Mouse (Mus musculus) yolk sac, embryonic 10.5 days (tissue): ENCODE measurements at regions not wholly inside any gene's neighbourhood (a gene's known extent, or its start where the extent isn't known, plus 50 kb on each side); places are given as distances from the start of the nearest gene placed in this dataset.

ENCODE experiments used
- DNase-seq: peaks from one replicate; pipeline ENCODE4 v3.0.0-alpha.2; 2017; ENCODE audit warnings: low spot score

GRCm38 (mm10) chr7:117729067-117729466 lies 348.3 kb downstream of the Xylt1 start:
- no peak for DNase-seq
